ENCODE assay signal across 19 mouse cellular contexts in the genomic region with DNA sequence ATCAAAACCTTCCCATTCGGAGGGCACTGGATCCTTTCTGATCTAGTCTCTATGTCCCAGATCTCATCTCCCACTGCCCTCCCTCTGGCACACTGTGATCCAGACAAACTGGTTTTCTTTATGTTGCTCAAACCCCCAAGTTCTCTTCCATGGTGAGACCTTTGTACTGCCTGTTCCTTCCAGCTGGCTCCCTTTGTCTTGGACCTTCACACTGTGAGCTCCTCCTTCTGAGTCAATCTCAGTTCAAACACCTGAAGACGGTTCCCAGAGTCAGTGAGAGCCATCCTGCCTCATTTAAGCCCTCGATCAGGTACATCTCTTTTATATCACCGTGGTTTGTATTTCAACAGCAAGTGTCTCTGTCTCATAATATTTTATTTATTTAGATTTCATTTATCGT.
"Had no signal": no experiment of that assay in that cellular context is flagged by ENCODE, and none has a peak within 500 bp of the region (broad histone marks: within the 10 kb centered on the region; RNA-seq: fewer than 3 reads in every experiment).

No protein-coding gene starts in this region.

- ATAC-seq: midbrain, embryonic 16.5 days had no signal

- H3K4me1 ChIP-seq: midbrain, embryonic 10.5 days; midbrain, embryonic 12.5 days had no signal

- DNase-seq: lung, adult 18-20 months; lung, embryonic 14.5 days; lung, postnatal 10 days; lung, postnatal 4 days; midbrain, embryonic 14.5 days; retina, postnatal 1 day; right cerebral cortex, adult 18-20 months; right cerebral cortex, postnatal 25 days; right cerebral cortex, postnatal 4 days; spleen, adult 18-20 months; thymus, adult 18-20 months; thymus, postnatal 14 days; thymus, postnatal 36 days had no signal

- H3K9ac ChIP-seq: lung, embryonic 14.5 days; midbrain, embryonic 12.5 days; neural tube, embryonic 13.5 days; neural tube, embryonic 15.5 days had no signal

- H3K9me3 ChIP-seq: midbrain, embryonic 10.5 days; midbrain, embryonic 12.5 days; neural tube, embryonic 13.5 days; neural tube, embryonic 15.5 days had no signal

- H3K4me2 ChIP-seq: lung, embryonic 14.5 days; midbrain, embryonic 12.5 days; neural tube, embryonic 13.5 days; neural tube, embryonic 15.5 days had no signal

- H3K4me3 ChIP-seq: midbrain, embryonic 10.5 days; midbrain, embryonic 12.5 days; myocyte; neural tube, embryonic 13.5 days; neural tube, embryonic 15.5 days had no signal

- H3K27me3 ChIP-seq: midbrain, embryonic 12.5 days; neural tube, embryonic 13.5 days; neural tube, embryonic 15.5 days had no signal

- H3K27ac ChIP-seq: midbrain, embryonic 10.5 days; midbrain, embryonic 12.5 days; neural tube, embryonic 13.5 days; neural tube, embryonic 15.5 days had no signal

- H3K36me3 ChIP-seq: midbrain, embryonic 10.5 days; midbrain, embryonic 12.5 days; neural tube, embryonic 13.5 days; neural tube, embryonic 15.5 days had no signal
